Mouse (Mus musculus) neural tube, embryonic 15.5 days (tissue): ENCODE results near the gene Gab1. TPM values are rescaled to one million over a fixed set of nuclear protein-coding genes. Genes with fewer than 3 reads are reported as not detected.

Experiments
- ATAC-seq: fragments of 200-750 bp; cut with Nextera tagmentation; 2 replicates; pipeline ENCODE4 v1.8.0; 2017; ENCODE audit warnings: mild to moderate bottlenecking, moderate TSS enrichment, moderate library complexity; ENCODE audit not compliant: low FRiP score
- H3K27ac ChIP-seq: fragments of 300-500 bp; sonication (generic); replicated peaks from 2 replicates; pipeline ENCODE4 v1.5.1; 2015; ENCODE audit warnings: mild to moderate bottlenecking, inconsistent platforms
- H3K27me3 ChIP-seq: fragments of 300-500 bp; sonication (generic); replicated peaks from 2 replicates; pipeline ENCODE4 v1.6.1; 2015; ENCODE audit warnings: inconsistent platforms
- H3K36me3 ChIP-seq: fragments of 300-500 bp; sonication (generic); 2 replicates; pipeline ENCODE4 v1.6.1; 2015; ENCODE audit warnings: inconsistent platforms
- H3K4me1 ChIP-seq: fragments of 300-500 bp; sonication (generic); 2 replicates; pipeline ENCODE4 v1.6.1; 2015; ENCODE audit warnings: inconsistent platforms
- H3K4me2 ChIP-seq: fragments of 300-500 bp; sonication (generic); 2 replicates; pipeline ENCODE4 v1.6.1; 2015; ENCODE audit warnings: inconsistent platforms, mild to moderate bottlenecking, moderate library complexity
- H3K4me3 ChIP-seq: fragments of 300-500 bp; sonication (generic); replicated peaks from 2 replicates; pipeline ENCODE4 v1.5.1; 2015; ENCODE audit warnings: mild to moderate bottlenecking, inconsistent platforms
- H3K9ac ChIP-seq: fragments of 300-500 bp; sonication (generic); replicated peaks from 2 replicates; pipeline ENCODE4 v1.6.1; 2015; ENCODE audit warnings: mild to moderate bottlenecking, inconsistent platforms
- H3K9me3 ChIP-seq: fragments of 300-500 bp; sonication (generic); replicated peaks from 2 replicates; pipeline ENCODE4 v1.6.1; 2016; ENCODE audit warnings: inconsistent platforms
- WGBS: fragments of 180-500 bp; shearing (Covaris S2); methylation state at CpG from one replicate; pipeline ENCODE4 v1.1.7; 2015; ENCODE audit warnings: mixed read lengths; 5-methylcytosine and 5-hydroxymethylcytosine counted together
- polyA plus RNA-seq: library from polyadenylated mRNA; unstranded; fragments of >200 nt; fragmentation: Nextera tagmentation; extraction: Ambion mirVana; gene quantifications from 2 replicates; pipeline ENCODE4 v1.2.1, GENCODE M21; 2015

Gene Gab1
- polyA plus RNA-seq, 1 experiment from 2014 or later = 9.6 TPM

DNA sequence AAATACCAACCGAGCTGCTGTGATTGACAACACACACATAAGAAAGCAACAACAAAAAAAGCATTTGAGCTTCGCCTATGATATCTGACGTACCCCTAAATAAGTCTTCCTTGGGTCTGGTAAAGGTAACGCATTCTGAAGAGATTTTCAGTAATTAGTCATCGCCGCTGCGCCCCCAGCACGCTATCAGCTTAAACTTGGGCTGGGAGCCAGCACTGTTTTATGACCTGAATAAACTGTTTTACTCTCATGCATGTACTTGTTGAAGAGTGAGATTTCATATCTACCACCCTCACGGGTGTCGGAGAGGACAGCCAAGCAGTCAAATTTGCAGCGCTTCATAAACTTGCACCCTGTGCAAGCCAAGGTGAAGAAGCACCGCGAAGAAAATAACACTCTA is 26.7 kb downstream of the Gab1 start:
- 53% methylated on average over 13 of the region's 13 CpGs for WGBS
- H3K9ac ChIP-seq = no peak overlapping the region
- H3K9me3 ChIP-seq = no peaks in the 10 kb centered on the region
- peaks cover 21% of the 10 kb centered on the region for H3K4me1 ChIP-seq
- H3K27me3 ChIP-seq = no peaks in the 10 kb centered on the region
- H3K4me3 ChIP-seq = no peak overlapping the region
- H3K36me3 ChIP-seq = no peaks in the 10 kb centered on the region
- no peak for ATAC-seq
- 0 out of 2 replicates have a peak overlapping the region, but pooled peaks have one; percentile 15 for H3K27ac ChIP-seq
- peak overlapping the region; percentile 25; the same call in 1 of the 2 replicates for H3K4me2 ChIP-seq

DNA sequence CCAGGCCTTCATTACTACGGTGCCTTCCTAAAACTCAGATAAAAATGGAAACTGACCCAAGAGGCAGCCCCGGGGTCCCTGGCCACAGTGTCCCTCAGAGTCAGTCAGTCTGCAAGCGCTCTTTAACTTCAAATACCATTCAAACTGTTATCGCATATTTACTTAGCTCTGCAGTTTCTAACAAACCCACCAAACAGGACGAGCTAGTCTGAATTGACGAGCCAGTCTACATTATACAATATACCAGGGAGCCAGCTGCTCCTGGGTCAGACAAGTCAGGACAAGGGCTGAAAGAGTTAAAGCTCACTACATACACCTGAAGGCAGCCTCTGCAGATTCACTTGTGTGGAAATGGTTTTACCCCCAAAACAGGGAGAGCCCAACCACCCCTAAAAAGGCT is 27.1 kb downstream of the Gab1 start:
- no peaks in the 10 kb centered on the region for H3K9me3 ChIP-seq
- 72% methylated on average over 6 of the region's 6 CpGs for WGBS

DNA sequence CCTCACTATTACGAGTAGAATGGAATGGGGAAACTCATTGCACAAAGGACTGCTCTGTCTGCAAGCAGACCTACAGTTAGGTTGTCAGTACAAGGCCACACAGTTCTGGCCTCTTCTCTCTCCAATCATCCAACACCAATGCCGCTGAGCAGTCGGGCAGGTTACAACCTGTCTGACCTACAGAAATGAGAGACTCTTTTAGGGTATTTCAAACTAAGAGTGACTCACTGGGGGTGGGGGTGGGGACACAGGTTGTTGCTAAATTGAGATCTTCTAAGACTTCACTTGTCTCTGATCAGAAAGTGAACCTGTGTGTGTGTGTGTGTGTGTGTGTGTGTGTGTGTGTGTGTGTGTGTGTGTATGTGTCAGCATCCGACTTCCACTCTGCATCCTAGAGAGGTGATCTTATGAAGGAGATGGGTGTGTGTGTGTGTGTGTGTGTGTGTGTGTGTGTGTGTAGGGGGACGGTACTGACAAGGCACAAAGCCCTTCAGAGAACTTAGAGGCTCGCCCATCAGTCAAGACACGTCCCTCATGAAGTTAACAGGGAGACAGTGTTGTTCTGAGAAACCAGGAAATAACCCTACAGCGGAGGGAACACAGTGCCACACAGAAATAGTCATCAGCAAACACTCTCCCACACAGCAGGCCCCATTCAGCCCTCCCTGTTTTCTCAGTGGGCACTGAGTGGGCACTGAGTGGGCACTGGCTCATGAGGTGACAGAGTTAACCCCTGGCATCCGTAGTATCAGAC is 27.7 kb downstream of the Gab1 start:
- no peak overlapping the region for H3K9ac ChIP-seq
- WGBS = 87% methylated on average over 9 of the region's 9 CpGs
- H3K9me3 ChIP-seq = no peaks in the 10 kb centered on the region
- H3K27ac ChIP-seq = peak overlapping the region; percentile 15; the same call in 1 of the 2 replicates
- H3K4me2 ChIP-seq = no peak overlapping the region
- H3K4me1 ChIP-seq = peaks cover 28% of the 10 kb centered on the region
- ATAC-seq = no peak
- no peaks in the 10 kb centered on the region for H3K36me3 ChIP-seq
- H3K27me3 ChIP-seq = no peaks in the 10 kb centered on the region
- H3K4me3 ChIP-seq = no peak overlapping the region

More for the DNA sequence above, 27.1 kb downstream of the Gab1 start:
- H3K36me3 ChIP-seq = no peaks in the 10 kb centered on the region
- no peaks in the 10 kb centered on the region for H3K27me3 ChIP-seq
- H3K4me1 ChIP-seq = peaks cover 25% of the 10 kb centered on the region
- peak overlapping the region; percentile 15; the same call in 1 of the 2 replicates for H3K27ac ChIP-seq
- no peak for ATAC-seq
- peak overlapping the region; percentile 25; the same call in 1 of the 2 replicates for H3K4me2 ChIP-seq
- no peak overlapping the region for H3K9ac ChIP-seq
- no peak overlapping the region for H3K4me3 ChIP-seq

DNA sequence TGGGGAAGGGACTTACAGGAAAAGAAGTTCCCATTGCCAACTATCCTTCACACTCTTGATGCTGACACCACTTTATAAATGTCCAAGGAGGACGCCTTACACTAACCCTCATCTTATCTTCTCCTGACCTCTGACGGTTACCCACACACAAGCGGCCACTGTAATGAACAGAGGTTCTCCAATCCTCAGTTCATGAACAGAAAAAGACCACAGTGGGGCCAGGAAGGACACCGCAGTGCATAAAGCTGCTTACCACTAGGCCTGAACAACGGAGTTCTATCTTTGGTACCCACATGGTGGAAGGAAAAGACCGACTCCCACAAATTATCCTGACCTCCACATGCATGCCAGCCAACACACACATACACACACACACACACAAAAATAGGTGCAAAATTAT is 28.7 kb downstream of the Gab1 start:
- Histone ChIP-seq H3K4me1 (peaks cover 27% of the 10 kb centered on the region), H3K9ac (no peak overlapping the region), H3K4me3 (no peak overlapping the region), H3K9me3 (no peaks in the 10 kb centered on the region), H3K36me3 (no peaks in the 10 kb centered on the region), H3K4me2 (no peak overlapping the region), H3K27me3 (no peaks in the 10 kb centered on the region), H3K27ac (no peak overlapping the region)
- ATAC-seq = no peak
- 88% methylated on average over 6 of the region's 6 CpGs for WGBS

DNA sequence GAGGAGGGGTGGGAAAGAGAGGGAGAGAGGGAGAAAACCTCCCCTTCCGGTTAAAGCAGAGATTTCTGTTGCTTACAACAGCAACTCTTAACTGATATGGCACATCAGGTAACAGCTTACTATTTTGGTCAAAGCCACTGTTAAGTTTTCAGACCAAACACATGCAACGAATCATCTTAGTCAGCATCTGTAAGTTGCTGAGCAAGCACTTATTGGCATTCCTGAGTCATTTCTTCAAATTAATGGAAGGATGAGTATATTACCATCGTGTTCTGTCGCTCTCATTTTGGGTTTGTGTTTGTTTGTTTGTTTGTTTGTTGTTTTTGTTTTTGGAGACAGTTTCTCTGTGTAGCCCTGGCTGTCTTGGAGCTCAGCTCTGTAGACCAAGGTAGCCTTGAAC is 30.3 kb downstream of the Gab1 start:
- peaks cover 29% of the 10 kb centered on the region for H3K4me1 ChIP-seq
- no peak overlapping the region for H3K27ac ChIP-seq
- H3K9ac ChIP-seq = no peak overlapping the region
- no peak overlapping the region for H3K4me2 ChIP-seq
- 89% methylated on average over 4 of the region's 4 CpGs for WGBS
- H3K4me3 ChIP-seq = no peak overlapping the region
- H3K9me3 ChIP-seq = no peaks in the 10 kb centered on the region
- ATAC-seq = no peak
- no peaks in the 10 kb centered on the region for H3K36me3 ChIP-seq
- no peaks in the 10 kb centered on the region for H3K27me3 ChIP-seq

DNA sequence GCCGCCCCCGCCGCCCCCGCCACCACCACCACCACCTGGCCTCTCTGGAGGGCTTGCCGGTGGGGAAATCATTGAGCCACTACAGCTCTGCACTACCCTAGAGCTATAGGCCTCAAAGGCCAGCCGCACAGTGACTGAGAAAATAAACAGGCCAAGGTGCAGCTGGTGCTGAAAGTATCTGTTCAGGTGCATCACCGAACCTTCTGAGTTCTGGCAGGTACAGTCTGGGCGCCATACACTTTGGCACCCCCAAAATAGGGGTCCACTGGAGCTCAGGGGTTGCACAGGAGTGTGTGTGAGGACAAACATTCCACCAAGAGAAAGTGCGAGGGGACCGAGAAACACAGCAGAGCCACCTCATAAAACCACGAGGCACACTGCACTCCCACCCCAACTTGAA is 31.7 kb downstream of the Gab1 start:
- WGBS = 65% methylated on average over 11 of the region's 11 CpGs
- Histone ChIP-seq H3K36me3 (no peaks in the 10 kb centered on the region), H3K27me3 (no peaks in the 10 kb centered on the region)

DNA sequence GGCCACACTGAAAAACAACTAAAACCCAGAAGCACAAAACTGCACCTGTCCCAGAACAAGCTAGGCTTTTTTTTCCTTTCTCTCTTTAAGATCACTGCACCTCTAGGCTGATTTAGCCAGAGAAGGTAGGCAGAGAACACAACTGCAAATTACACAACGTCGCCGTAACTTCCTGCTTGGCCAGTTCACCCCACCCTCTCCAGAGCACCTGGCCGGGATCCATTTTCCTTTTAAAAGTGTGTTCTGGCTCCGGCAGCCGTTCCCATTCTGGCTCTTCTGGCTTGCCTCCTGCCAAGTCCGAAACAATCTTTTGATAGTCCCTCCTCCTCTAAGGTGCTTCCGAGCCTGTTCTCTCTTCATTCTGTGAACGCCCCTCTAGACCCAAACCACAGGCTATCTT is 32.4 kb downstream of the Gab1 start:
- H3K36me3 ChIP-seq = no peaks in the 10 kb centered on the region
- H3K27me3 ChIP-seq = no peaks in the 10 kb centered on the region
- no peak overlapping the region for H3K4me2 ChIP-seq
- peaks cover 20% of the 10 kb centered on the region for H3K4me1 ChIP-seq
- no peaks in the 10 kb centered on the region for H3K9me3 ChIP-seq
- no peak overlapping the region for H3K27ac ChIP-seq
- no peak for ATAC-seq
- WGBS = 74% methylated on average over 9 of the region's 9 CpGs
- no peak overlapping the region for H3K9ac ChIP-seq
- H3K4me3 ChIP-seq = no peak overlapping the region

More for the DNA sequence above, 31.7 kb downstream of the Gab1 start:
- H3K9me3 ChIP-seq = no peaks in the 10 kb centered on the region
- no peak overlapping the region for H3K4me2 ChIP-seq
- no peak overlapping the region for H3K9ac ChIP-seq
- H3K4me1 ChIP-seq = peaks cover 27% of the 10 kb centered on the region
- no peak for ATAC-seq
- no peak overlapping the region for H3K4me3 ChIP-seq
- H3K27ac ChIP-seq = no peak overlapping the region; the same call in 1 of the 2 replicates

DNA sequence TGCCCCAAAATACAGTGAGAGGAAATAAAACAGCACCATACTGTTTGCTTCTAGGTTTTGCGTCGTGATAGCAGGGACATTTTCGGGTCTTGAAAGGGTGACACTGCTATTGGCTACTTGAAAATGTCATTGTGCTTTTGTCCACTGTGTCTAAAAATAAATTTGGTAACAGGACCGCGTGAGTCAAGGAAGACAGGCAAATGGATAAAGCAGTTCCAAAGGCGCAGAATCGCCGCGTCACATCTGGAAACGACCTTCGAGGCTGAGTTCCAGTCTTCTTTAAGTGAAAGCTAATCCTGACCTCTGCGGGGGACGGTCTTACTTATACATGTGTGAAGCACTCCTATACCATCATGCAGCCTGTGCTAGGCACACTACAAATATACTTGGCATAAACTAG is 35.0 kb downstream of the Gab1 start:
- Histone ChIP-seq H3K4me2 (no peak overlapping the region), H3K27me3 (no peaks in the 10 kb centered on the region), H3K9ac (no peak overlapping the region), H3K36me3 (no peaks in the 10 kb centered on the region), H3K4me1 (peaks cover 17% of the 10 kb centered on the region; the same call in 1 of the 2 replicates), H3K9me3 (no peaks in the 10 kb centered on the region), H3K27ac (no peak overlapping the region), H3K4me3 (no peak overlapping the region)
- ATAC-seq = no peak
- 85% methylated on average over 13 of the region's 13 CpGs for WGBS

DNA sequence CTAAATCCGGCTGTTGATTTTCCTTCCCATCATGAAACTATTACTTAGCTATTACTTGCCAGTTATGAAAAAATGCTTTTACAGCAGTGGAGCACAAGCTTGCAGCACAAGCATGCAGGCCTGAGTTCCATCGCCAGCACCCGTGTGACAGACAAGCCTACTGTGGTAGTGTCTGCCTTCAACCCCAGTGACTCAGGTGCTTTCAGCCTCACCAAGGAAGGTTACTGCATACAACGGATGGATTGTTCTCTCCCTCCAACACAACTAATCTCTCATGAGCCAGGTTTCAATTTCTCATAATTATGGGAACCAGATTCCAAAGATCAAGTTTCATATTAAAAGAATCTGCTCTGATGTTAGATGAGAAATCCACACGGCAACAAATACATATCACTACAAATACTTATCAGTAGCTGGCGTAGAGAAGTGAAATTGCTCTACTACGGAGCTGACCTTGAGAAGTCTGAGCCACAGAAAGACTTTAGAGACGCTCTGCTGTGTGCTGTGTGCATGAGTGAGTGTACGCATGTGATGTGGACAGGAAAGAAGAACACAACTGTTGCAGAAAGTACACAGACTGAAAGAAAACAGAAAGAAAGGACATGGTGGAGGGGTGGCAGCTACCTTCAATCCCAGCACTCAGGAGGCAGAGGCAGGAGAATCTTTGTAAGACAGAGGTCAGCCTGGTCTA is 36.4 kb downstream of the Gab1 start:
- Histone ChIP-seq H3K9me3 (no peaks in the 10 kb centered on the region), H3K4me1 (peaks cover 17% of the 10 kb centered on the region; the same call in 1 of the 2 replicates), H3K9ac (no peak overlapping the region), H3K27me3 (no peaks in the 10 kb centered on the region), H3K27ac (no peak overlapping the region), H3K36me3 (no peaks in the 10 kb centered on the region), H3K4me3 (no peak overlapping the region), H3K4me2 (no peak overlapping the region)
- 94% methylated on average over 9 of the region's 9 CpGs for WGBS
- ATAC-seq = no peak

DNA sequence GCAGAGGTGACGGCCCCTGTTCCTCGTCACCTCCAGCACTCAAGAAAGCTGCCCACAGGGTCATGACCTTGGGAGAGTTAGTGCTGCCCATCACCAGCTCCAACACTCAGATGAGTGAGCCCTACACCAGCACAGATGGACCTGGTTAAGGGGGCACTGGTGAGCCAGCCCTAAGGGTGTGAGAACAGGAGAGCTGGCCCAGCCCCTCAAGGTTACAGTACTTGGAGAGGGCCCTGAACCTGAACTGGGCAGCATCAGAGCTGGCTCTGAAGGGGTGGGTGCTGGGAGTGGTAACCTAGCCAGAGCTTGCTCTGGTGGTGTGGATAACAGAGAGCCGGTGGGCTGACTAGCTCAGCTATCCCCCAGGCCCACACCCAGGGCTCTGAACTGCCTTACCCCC is 37.8 kb downstream of the Gab1 start:
- no peak overlapping the region for H3K9ac ChIP-seq
- no peak overlapping the region for H3K4me2 ChIP-seq
- 87% methylated on average over 3 of the region's 3 CpGs for WGBS
- ATAC-seq = no peak
- H3K36me3 ChIP-seq = no peaks in the 10 kb centered on the region
- no peaks in the 10 kb centered on the region for H3K27me3 ChIP-seq
- no peak overlapping the region for H3K27ac ChIP-seq
- H3K4me1 ChIP-seq = peaks cover 11% of the 10 kb centered on the region; the same call in 1 of the 2 replicates
- H3K4me3 ChIP-seq = no peak overlapping the region
- H3K9me3 ChIP-seq = no peaks in the 10 kb centered on the region

DNA sequence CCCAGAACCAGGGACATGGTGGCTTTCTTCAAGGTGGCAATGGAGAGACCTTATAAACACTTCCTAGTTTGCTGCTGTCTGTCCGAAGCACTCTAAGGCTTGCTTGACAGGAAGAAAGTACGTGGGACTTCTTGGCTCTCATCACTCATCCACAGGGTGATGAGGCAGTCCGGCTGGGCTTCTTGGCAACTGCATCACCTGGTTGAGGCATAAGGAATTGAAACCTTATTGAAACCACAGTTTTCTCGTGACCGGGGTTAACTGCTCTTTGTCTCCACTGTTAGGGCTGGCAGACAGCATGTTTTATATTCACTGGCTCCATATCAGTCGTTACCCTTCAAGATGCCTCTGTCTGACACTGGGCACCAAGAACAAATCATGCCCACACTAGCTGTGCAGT is 40.2 kb downstream of the Gab1 start:
- Histone ChIP-seq H3K4me2 (no peak overlapping the region), H3K9me3 (no peaks in the 10 kb centered on the region), H3K36me3 (no peaks in the 10 kb centered on the region), H3K4me3 (no peak overlapping the region), H3K27me3 (no peaks in the 10 kb centered on the region), H3K4me1 (0 out of 2 replicates have a peak, but pooled peaks cover 3% of the 10 kb centered on the region), H3K9ac (no peak overlapping the region), H3K27ac (no peak overlapping the region)
- 76% methylated on average over 6 of the region's 6 CpGs for WGBS
- no peak for ATAC-seq

DNA sequence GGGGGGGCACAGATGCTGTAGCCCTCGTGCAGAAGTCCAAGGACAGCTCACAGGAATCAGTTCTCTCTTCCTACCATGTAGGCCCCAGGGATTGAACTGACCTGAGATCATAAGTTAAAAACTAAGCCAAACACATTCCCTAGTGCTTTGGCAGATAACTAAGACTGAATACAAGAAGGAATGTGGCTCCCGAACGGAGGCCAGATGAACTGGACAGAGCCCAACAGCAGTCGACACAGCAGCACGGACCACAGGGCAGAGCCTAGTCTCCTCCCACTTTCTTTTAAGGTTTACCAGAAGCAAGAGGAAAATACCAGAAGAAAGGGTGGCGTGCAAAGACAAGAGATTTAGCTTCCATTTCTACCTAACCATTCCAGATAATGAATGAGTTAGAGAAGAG is 42.1 kb downstream of the Gab1 start:
- Histone ChIP-seq H3K36me3 (no peaks in the 10 kb centered on the region), H3K9me3 (no peaks in the 10 kb centered on the region), H3K9ac (no peak overlapping the region), H3K4me1 (0 out of 2 replicates have a peak, but pooled peaks cover 8% of the 10 kb centered on the region), H3K4me2 (no peak overlapping the region), H3K27ac (no peak overlapping the region), H3K4me3 (no peak overlapping the region), H3K27me3 (no peaks in the 10 kb centered on the region)
- 63% methylated on average over 6 of the region's 6 CpGs for WGBS
- no peak for ATAC-seq
